Mouse (Mus musculus): ENCODE measurements around the gene Tenm4.

GRCm38 (mm10) chr7:96230006-96230719, 59.1 kb downstream of the Tenm4 start:
- no peak for TF ChIP-seq CTCF (IDR thresholded peaks at IDR 0.05; ENCODE audit: low read depth)
- TF ChIP-seq EP300 (IDR thresholded peaks at IDR 0.05; ENCODE audit: low read depth): no peak

Data from liver, embryonic 14.5 days (tissue).